Mouse (Mus musculus) liver, embryonic 14.5 days (tissue): ENCODE results near the gene Gm33543.

Source experiments
- CTCF ChIP-seq: IDR thresholded peaks from 2 replicates; pipeline ENCODE4 v1.5.1; 2016; ENCODE audit warnings: antibody characterized with exemption, low read depth, control low read depth
- EP300 ChIP-seq: IDR thresholded peaks from 2 replicates; pipeline ENCODE4 v1.6.1; 2016; ENCODE audit warnings: antibody characterized with exemption, low read depth

- no peak for TF ChIP-seq CTCF
- TF ChIP-seq EP300 = no peak
Measured at GRCm38 (mm10) chr10:95867596-95867995, 24.9 kb upstream of the Gm33543 start.
